Mouse (Mus musculus): ENCODE data around the gene Tmem175.

The Tmem175 gene

GRCm38 (mm10) chr5:108678296-108678854, 48.8 kb downstream of the Tmem175 start:
- no peak for DNase-seq

GRCm38 (mm10) chr5:108679909-108680308, 50.3 kb downstream of the Tmem175 start:
- DNase-seq, result no peak

GRCm38 (mm10) chr5:108680871-108681270, 51.3 kb downstream of the Tmem175 start:
- DNase-seq, result no peak

- DNase-seq, result no peak
Observed at GRCm38 (mm10) chr5:108689091-108689490, 59.5 kb downstream of the Tmem175 start.

GRCm38 (mm10) chr5:108691152-108691551, 61.6 kb downstream of the Tmem175 start:
- DNase-seq, result peak; percentile 34

GRCm38 (mm10) chr5:108692271-108692670, 62.7 kb downstream of the Tmem175 start, which contains the start of gene Fgfrl1:
TSS of gene Fgfrl1 (plus strand) at chr5:108692382.
- DNase-seq, result peak; percentile 81

GRCm38 (mm10) chr5:108693872-108694288, 64.3 kb downstream of the Tmem175 start:
- DNase-seq, result peak; percentile 89

- peak; percentile 44 for DNase-seq
Observed at GRCm38 (mm10) chr5:108694352-108695261, 65.0 kb downstream of the Tmem175 start.

GRCm38 (mm10) chr5:108695861-108696260, 66.3 kb downstream of the Tmem175 start:
- no peak for DNase-seq

- no peak for DNase-seq
Observed at GRCm38 (mm10) chr5:108696542-108696941, 67.0 kb downstream of the Tmem175 start.

- no peak for DNase-seq
Observed at GRCm38 (mm10) chr5:108697341-108697753, 67.8 kb downstream of the Tmem175 start.

Measured in lung, postnatal 36 days (tissue).